Mouse (Mus musculus) liver, adult 2 months (tissue): ENCODE measurements around the gene Armcx1.
"Not testable (repeated sequence)": the region's sequence is repeated elsewhere in the genome, so short reads cannot be mapped to it uniquely, and the experiment has no call there.

Experiments used
- CTCF ChIP-seq: fragments of 200-500 bp; IDR thresholded peaks from 2 replicates; pipeline ENCODE4 v1.5.1; 2011; ENCODE audit warnings: low read depth, low read length, control low read depth
- POLR2A ChIP-seq: fragments of 200-500 bp; IDR thresholded peaks from 2 replicates; pipeline ENCODE4 v1.6.1; 2011; ENCODE audit warnings: low read length, control low read depth; ENCODE audit not compliant: insufficient read depth; ENCODE audit errors: extremely low read depth

DNA sequence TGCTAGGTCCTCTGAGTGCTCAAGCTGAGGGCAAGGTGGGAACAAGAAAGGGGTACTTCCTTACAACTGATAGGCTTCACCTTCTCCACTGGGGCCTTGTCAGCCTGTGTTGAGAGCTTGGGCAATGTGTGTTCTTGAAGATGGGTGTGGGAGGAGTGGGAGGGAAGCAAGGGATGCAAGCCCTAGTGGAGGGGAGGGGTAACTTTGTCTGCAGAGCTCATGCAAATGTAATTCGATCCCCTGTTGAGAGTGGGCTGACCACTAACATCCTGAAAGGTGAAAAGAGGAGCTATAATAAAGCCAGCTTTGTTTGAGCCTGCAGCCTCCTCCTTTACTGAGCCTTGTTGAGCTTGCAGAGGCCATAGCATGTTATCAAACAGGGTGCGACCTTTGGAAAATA lies 6.0 kb downstream of the Armcx1 start:
- TF ChIP-seq CTCF, POLR2A: not testable (repeated sequence)
